Mouse (Mus musculus): ENCODE data around the gene Adcy1.

- TF ChIP-seq ZNF384 (IDR thresholded peaks at IDR 0.05; ENCODE audit: low read depth, low read length) (no peak), POLR2A (IDR thresholded peaks at IDR 0.05; ENCODE audit: low read depth, low read length) (no peak), SMC3 (IDR thresholded peaks at IDR 0.05; ENCODE audit: low read depth, low read length) (no peak), CTCF (conservative IDR thresholded peaks at IDR 0.05 in 1 of 2, IDR thresholded peaks at IDR 0.05 in 1 of 2; ENCODE audit: low read depth in 2 of 2, low read length in 2 of 2) (no peak), USF1 (IDR thresholded peaks at IDR 0.05; ENCODE audit: low read depth, low read length) (no peak)
These were observed 21.9 kb downstream of the Adcy1 start for GRCm38 (mm10) chr11:7085184-7085583.
